Mouse (Mus musculus): ENCODE measurements at regions not wholly inside any gene's neighbourhood (a gene's known extent, or its start where the extent isn't known, plus 50 kb on each side); places are given as distances from the start of the nearest gene placed in this dataset.

- TF ChIP-seq CTCF (IDR thresholded peaks at IDR 0.05) (peak; percentile 40), EP300 (IDR thresholded peaks at IDR 0.05) (no peak)
Observed at GRCm38 (mm10) chr15:59879311-59879710, 137.1 kb downstream of the 4933412E24Rik start.
